ENCODE assay signal across 15 mouse cellular contexts in the genomic region with DNA sequence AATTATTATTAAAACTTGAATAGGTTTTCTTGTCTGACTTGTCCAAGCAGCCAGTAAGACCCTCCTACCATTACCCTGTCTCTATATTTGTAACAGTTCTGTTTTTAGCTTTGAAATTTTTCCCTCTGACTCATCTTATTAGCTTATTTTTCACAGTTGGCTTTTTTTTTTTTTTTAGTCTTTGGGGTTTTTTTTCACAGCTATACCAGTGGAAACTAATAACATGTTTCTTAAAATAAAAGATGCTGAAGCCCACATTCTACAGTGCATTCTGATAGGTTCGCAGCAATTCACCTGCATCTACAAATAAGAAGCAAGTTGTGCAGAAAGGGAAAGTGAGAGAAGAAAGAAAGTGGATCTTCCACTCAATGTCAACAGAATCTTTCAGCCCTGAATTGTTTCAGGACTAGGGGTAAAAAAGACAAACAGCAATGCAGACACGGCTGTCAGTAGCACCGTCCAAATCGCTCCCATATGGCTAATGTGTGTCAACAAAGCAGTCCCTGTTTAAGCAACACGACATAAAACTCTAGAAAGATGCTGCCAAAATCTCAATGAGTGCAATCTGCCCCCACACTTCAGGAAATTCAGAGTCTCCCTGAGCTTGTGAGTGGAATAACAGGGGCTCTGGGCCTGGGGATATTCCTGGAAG.
DNase-seq lines count a peak whose midpoint lies in the region; ATAC-seq and TF ChIP-seq lines count a peak whose summit lies in the region.
"Had no signal": no experiment of that assay in that cellular context is flagged by ENCODE, and none has a peak within 500 bp of the region (broad histone marks: within the 10 kb centered on the region; RNA-seq: fewer than 3 reads in every experiment).

No protein-coding gene starts in this region.

- TF ChIP-seq CTCF in layer of hippocampus, adult 2 months (conservative IDR thresholded peaks at IDR 0.05) = no peak
- TF ChIP-seq CTCF in brain, embryonic 14.5 days (IDR thresholded peaks at IDR 0.05; ENCODE audit: borderline replicate concordance, extremely low read depth, insufficient read depth, insufficient read length) = no peak

- no peak for TF ChIP-seq POLR2A in brain, embryonic 14.5 days (IDR thresholded peaks at IDR 0.05; ENCODE audit: borderline replicate concordance, extremely low read depth, insufficient read depth, insufficient read length, poor library complexity, severe bottlenecking)

- DNase-seq in layer of hippocampus, adult 2 months (ENCODE audit: low spot score in 2 of 2) = peak; percentile 20 to 29
- no peak for DNase-seq in layer of hippocampus, adult 9-10 months (ENCODE audit: low spot score)
- peak; percentile 79 for DNase-seq in brain, embryonic 14.5 days (ENCODE audit: low read depth)
- DNase-seq in layer of hippocampus, adult 8-10 months (ENCODE audit: low spot score in 2 of 2) = peak; percentile 11 to 18
- no peak for DNase-seq in cerebellum, postnatal 25 days
- DNase-seq in lung, postnatal 36 days = no peak
- no peak for DNase-seq in kidney, adult 9 months
- DNase-seq: adrenal gland, postnatal 25 days; cerebellum, postnatal 36 days; gastrocnemius, adult 2 months; heart, postnatal 14 days; lung, adult 18-20 months; thymus, postnatal 4 days had no signal

- no peak overlapping the region for H3K4me3 ChIP-seq in layer of hippocampus, adult 2 months
- H3K4me3 ChIP-seq: gastrocnemius, adult 2 months; midbrain, embryonic 15.5 days had no signal

- peak; percentile 79 for ATAC-seq in CD4-positive, CD25-positive, alpha-beta regulatory T cell, adult 4 months
- ATAC-seq: midbrain, embryonic 15.5 days had no signal

- no peak overlapping the region for H3K27ac ChIP-seq in layer of hippocampus, adult 2 months
- H3K27ac ChIP-seq: gastrocnemius, adult 2 months; midbrain, embryonic 15.5 days had no signal

Comparison
In these comparisons a context has a peak if more than half of its experiments do, and no peak if none do; other contexts are left out.
1. DNase-seq: peak in layer of hippocampus, adult 2 months (2 of 2), brain, embryonic 14.5 days (single experiment) and layer of hippocampus, adult 8-10 months (2 of 2); none in layer of hippocampus, adult 9-10 months (single experiment), cerebellum, postnatal 25 days (0 of 2), lung, postnatal 36 days (single experiment) and kidney, adult 9 months (single experiment).